Mouse (Mus musculus): ENCODE results near the gene Serpinb6b. TPM values are rescaled to one million over a fixed set of nuclear protein-coding genes. Genes with fewer than 3 reads are reported as not detected.
"Not testable (repeated sequence)": the region's sequence is repeated elsewhere in the genome, so short reads cannot be mapped to it uniquely, and the experiment has no call there.

Serpinb6b gene
- polyA plus RNA-seq, 1 experiment: 1.4 TPM

DNA sequence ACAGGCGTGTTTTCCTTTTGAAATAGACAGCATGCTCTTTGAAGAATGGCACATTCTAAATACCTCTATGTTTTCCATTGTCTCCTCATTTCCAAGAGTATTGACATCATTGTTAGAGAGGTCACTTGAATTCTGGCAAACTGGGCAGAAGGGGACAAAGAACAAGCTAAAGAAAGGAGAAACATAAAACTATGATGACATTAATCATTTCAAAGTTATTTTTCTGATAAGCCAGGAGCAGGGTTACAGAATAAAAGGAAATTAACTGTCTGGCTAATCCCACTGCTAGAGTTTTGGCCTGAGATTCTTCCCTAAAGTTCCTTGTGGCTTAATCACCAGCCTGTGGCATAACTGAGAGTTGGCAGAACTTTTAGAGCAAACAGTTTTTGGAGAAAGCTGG is 37.8 kb upstream of the Serpinb6b start:
- peak overlapping the region; percentile 55 for H3K4me2 ChIP-seq (ENCODE audit: low read depth)
- H3ac ChIP-seq (ENCODE audit: control insufficient read depth, insufficient read length): no peak overlapping the region
- H3K4me3 ChIP-seq: no peak overlapping the region
- 0 out of 2 replicates have a peak, but pooled peaks have one; percentile 1 for TF ChIP-seq CEBPB (IDR thresholded peaks at IDR 0.05; ENCODE audit: insufficient read depth, poor library complexity, severe bottlenecking)
- no peak for TF ChIP-seq REST (IDR thresholded peaks at IDR 0.05; ENCODE audit: insufficient read depth, insufficient read length)
- no peak for TF ChIP-seq TCF12 (IDR thresholded peaks at IDR 0.05; ENCODE audit: insufficient read depth, poor library complexity, severe bottlenecking)
- no peak for TF ChIP-seq USF1 (IDR thresholded peaks at IDR 0.05; ENCODE audit: low read depth)
- no peak for TF ChIP-seq POLR2A (IDR thresholded peaks at IDR 0.05; ENCODE audit: insufficient read length, low read depth)
- no peak for TF ChIP-seq SRF (IDR thresholded peaks at IDR 0.05; ENCODE audit: control insufficient read depth, insufficient read length, low read depth)
- no peaks in the 10 kb centered on the region for H3K79me2 ChIP-seq (ENCODE audit: control insufficient read depth, insufficient read depth)
- no peaks in the 10 kb centered on the region for H3K36me3 ChIP-seq (ENCODE audit: control insufficient read depth, insufficient read depth)
- no peaks in the 10 kb centered on the region for H3K27me3 ChIP-seq (ENCODE audit: control insufficient read depth, insufficient read depth, insufficient read length)

DNA sequence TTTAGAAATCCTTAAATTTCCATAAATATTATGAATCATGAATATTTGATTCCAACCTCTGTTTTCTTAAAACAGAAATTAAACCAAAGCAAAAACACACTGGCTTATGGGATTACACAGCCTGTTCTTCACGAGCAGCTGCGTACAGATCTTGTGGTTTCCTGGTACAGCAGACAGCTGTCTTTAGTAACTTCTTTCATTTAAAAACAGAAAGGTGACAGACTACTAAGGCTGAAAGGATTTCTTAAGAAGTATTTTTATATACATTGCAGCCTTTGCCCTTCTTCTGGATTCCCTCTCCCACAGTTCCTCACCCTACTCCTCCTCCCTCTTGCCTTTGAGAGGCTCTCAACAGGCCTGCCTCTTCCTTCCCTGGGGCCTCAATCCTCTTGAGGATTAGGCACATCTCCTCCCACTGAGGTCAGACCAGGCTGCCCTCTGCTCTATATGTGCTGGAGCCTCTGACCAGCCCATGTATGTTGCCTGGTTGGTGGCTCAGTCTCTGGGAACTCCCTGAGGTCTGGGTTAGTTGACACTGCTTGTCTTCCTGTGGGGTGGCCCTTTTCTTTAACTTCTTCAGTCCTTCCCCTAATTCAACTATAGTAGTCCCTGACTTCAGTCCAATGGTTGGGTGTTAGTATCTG is 35.8 kb upstream of the Serpinb6b start:
- H3K36me3 ChIP-seq (ENCODE audit: control insufficient read depth, insufficient read depth): no peaks in the 10 kb centered on the region
- TF ChIP-seq TCF3 (IDR thresholded peaks at IDR 0.05; ENCODE audit: insufficient read length, low read depth) (peak; percentile 52), POLR2A (IDR thresholded peaks at IDR 0.05; ENCODE audit: insufficient read length, low read depth) (no peak), POLR2AphosphoS2 (IDR thresholded peaks at IDR 0.05; ENCODE audit: insufficient read length, low read depth) (no peak), MYOG (IDR thresholded peaks at IDR 0.05; ENCODE audit: control insufficient read depth in 1 of 3, insufficient read depth in 1 of 3, insufficient read length in 2 of 3, low read depth in 2 of 3) (peak in 2 of 3 experiments; percentile 3 to 98), MAX (IDR thresholded peaks at IDR 0.05; ENCODE audit: low read depth) (no peak), TCF12 (IDR thresholded peaks at IDR 0.05; ENCODE audit: insufficient read depth, poor library complexity, severe bottlenecking) (peak; percentile 94), CEBPB (IDR thresholded peaks at IDR 0.05; ENCODE audit: insufficient read depth, poor library complexity, severe bottlenecking) (0 out of 2 replicates have a peak, but pooled peaks have one; percentile 10), SRF (IDR thresholded peaks at IDR 0.05; ENCODE audit: control insufficient read depth, insufficient read length, low read depth) (no peak), USF1 (IDR thresholded peaks at IDR 0.05; ENCODE audit: low read depth) (no peak), REST (IDR thresholded peaks at IDR 0.05; ENCODE audit: insufficient read depth, insufficient read length) (no peak), MYOD1 (IDR thresholded peaks at IDR 0.05; ENCODE audit: control insufficient read depth in 1 of 3, insufficient read length in 2 of 3, low read depth in 2 of 3) (peak; percentile 74 to 87 (median 80))
- no peaks in the 10 kb centered on the region for H3K27me3 ChIP-seq (ENCODE audit: control insufficient read depth, insufficient read depth, insufficient read length)
- no peak overlapping the region for H3ac ChIP-seq (ENCODE audit: control insufficient read depth, insufficient read length)
- H3K4me3 ChIP-seq: no peak overlapping the region
- peak overlapping the region; percentile 55 for H3K4me2 ChIP-seq (ENCODE audit: low read depth)
- H3K79me2 ChIP-seq (ENCODE audit: control insufficient read depth, insufficient read depth): no peaks in the 10 kb centered on the region

DNA sequence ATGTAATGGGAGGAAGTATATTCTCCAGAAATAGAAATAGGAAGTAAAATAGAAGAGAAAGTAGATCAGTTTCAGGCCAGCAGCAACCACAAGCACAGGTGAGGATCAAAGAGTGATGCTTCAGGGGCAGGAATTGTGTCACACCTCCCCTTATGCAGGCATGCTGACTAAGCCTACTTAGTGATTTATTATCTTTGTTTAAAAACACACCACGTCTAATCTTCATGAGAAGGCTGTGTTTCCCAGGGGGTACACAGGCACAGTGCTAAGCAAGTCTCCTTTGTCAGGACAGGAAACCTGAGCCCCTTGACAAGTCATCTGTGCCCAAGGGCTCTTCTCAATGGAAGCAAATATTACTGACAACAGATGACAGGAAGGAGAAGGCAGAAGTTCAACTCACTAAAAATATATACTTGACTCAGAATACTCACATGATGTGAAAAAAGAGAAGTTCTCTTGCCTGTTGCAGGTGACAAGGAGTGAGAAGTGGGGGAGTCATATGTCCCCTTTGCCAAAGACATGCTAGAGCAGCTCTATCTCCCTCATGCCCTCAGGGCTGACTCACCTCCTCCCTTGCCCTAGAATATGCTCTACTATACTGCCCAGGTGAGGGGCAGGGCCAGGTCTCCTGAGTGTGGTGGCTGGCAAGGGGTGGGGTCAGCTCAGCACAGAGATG is 30.2 kb upstream of the Serpinb6b start:
- no peak overlapping the region for H3ac ChIP-seq (ENCODE audit: control insufficient read depth, insufficient read length)
- H3K4me2 ChIP-seq (ENCODE audit: low read depth): no peak overlapping the region
- no peaks in the 10 kb centered on the region for H3K79me2 ChIP-seq (ENCODE audit: control insufficient read depth, insufficient read depth)
- TF ChIP-seq TCF3 (IDR thresholded peaks at IDR 0.05; ENCODE audit: insufficient read length, low read depth): no peak
- peak in 1 of 3 experiments; percentile 3 for TF ChIP-seq MYOG (IDR thresholded peaks at IDR 0.05; ENCODE audit: control insufficient read depth in 1 of 3, insufficient read depth in 1 of 3, insufficient read length in 2 of 3, low read depth in 2 of 3)
- no peak for TF ChIP-seq E2F4 (IDR thresholded peaks at IDR 0.05; ENCODE audit: insufficient read depth)
- TF ChIP-seq USF1 (IDR thresholded peaks at IDR 0.05; ENCODE audit: low read depth): no peak
- no peak for TF ChIP-seq POLR2A (IDR thresholded peaks at IDR 0.05; ENCODE audit: insufficient read length, low read depth)
- peak in 1 of 3 experiments; percentile 69 for TF ChIP-seq MYOD1 (IDR thresholded peaks at IDR 0.05; ENCODE audit: control insufficient read depth in 1 of 3, insufficient read length in 2 of 3, low read depth in 2 of 3)
- no peak overlapping the region for H3K4me3 ChIP-seq
- H3K36me3 ChIP-seq (ENCODE audit: control insufficient read depth, insufficient read depth): no peaks in the 10 kb centered on the region
- H3K27me3 ChIP-seq (ENCODE audit: control insufficient read depth, insufficient read depth, insufficient read length): no peaks in the 10 kb centered on the region

DNA sequence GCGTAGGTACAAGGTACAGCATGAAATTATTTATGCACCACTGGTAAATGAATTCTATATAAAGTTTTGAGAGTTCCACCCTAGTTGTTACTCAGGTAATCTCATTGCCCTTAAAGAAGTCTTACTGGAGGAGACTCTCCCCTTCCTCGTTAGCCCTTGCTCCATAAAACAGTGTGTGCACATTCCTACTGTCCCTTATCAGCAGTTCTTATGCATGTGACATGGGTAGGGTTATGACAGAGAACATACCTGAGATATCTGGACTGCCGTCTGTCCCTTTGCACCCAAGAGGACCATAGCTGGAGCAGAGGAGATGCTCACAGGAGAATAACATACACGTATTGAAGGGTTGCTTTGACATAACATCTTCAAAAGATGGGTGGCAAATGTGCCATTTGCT is 26.7 kb upstream of the Serpinb6b start:
- not testable (repeated sequence) for H3K27me3 ChIP-seq (ENCODE audit: control insufficient read depth, insufficient read depth, insufficient read length); H3ac ChIP-seq (ENCODE audit: control insufficient read depth, insufficient read length)

DNA sequence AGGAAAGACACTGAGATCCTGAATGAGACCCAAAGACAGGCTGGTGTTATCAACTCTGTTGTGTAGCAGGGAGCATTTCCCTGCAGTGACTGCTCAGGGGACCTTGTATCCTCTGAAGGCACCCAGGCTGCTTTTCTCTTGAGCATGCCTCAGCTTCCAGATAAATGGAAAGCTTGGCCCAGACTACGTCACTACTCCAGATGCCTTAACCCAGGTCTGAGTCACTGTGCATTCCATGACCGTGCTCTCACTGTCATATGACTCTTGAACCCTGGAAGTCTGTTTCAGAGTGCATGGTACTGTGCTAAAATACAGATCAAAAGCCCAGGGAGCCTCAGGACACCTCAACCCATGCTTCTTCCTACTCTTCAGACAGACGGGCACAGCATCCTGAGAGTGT is 25.8 kb upstream of the Serpinb6b start:
- not testable (repeated sequence) for H3ac ChIP-seq (ENCODE audit: control insufficient read depth, insufficient read length); H3K27me3 ChIP-seq (ENCODE audit: control insufficient read depth, insufficient read depth, insufficient read length); H3K4me3 ChIP-seq; H3K36me3 ChIP-seq (ENCODE audit: control insufficient read depth, insufficient read depth); H3K79me2 ChIP-seq (ENCODE audit: control insufficient read depth, insufficient read depth)
- TF ChIP-seq USF1 (IDR thresholded peaks at IDR 0.05; ENCODE audit: low read depth): peak; percentile 50
- peak overlapping the region; percentile 53 for H3K4me2 ChIP-seq (ENCODE audit: low read depth)

More for the DNA sequence above, 26.7 kb upstream of the Serpinb6b start:
- H3K79me2 ChIP-seq (ENCODE audit: control insufficient read depth, insufficient read depth); H3K4me2 ChIP-seq (ENCODE audit: low read depth); H3K36me3 ChIP-seq (ENCODE audit: control insufficient read depth, insufficient read depth); H3K4me3 ChIP-seq: not testable (repeated sequence)

Measured in myocyte (in vitro differentiated cells).